Mouse (Mus musculus) embryonic facial prominence, embryonic 11.5 days (tissue): ENCODE measurements around the gene Zp3. TPM values are rescaled to one million over a fixed set of nuclear protein-coding genes. Genes with fewer than 3 reads are reported as not detected.

Experiments
- ATAC-seq: fragments of 200-750 bp; cut with Nextera tagmentation; replicated peaks from 2 replicates; pipeline ENCODE4 v1.8.0; 2017; ENCODE audit warnings: low read depth; ENCODE audit not compliant: insufficient number of reproducible peaks, low FRiP score, low TSS enrichment
- DNase-seq: peaks from one replicate; pipeline ENCODE4 v3.0.0-alpha.2; 2015; ENCODE audit warnings: low spot score
- H3K27ac ChIP-seq: fragments of 300-500 bp; sonication (generic); replicated peaks from 2 replicates; pipeline ENCODE4 v1.5.1; 2014; ENCODE audit warnings: mild to moderate bottlenecking, low read depth, low read length, control low read depth
- H3K27me3 ChIP-seq: fragments of 300-500 bp; sonication (generic); 2 replicates; pipeline ENCODE4 v1.6.1; 2014; ENCODE audit warnings: mild to moderate bottlenecking, low read length, moderate library complexity, mixed read lengths; ENCODE audit not compliant: control insufficient read depth, insufficient read depth
- H3K36me3 ChIP-seq: fragments of 300-500 bp; sonication (generic); replicated peaks from 2 replicates; pipeline ENCODE4 v1.6.1; 2014; ENCODE audit warnings: low read depth, mild to moderate bottlenecking, low read length, moderate library complexity, mixed read lengths; ENCODE audit not compliant: control insufficient read depth, insufficient read depth
- H3K4me1 ChIP-seq: fragments of 300-500 bp; sonication (generic); 2 replicates; pipeline ENCODE4 v1.6.1; 2014; ENCODE audit warnings: low read length, mixed read lengths; ENCODE audit not compliant: control insufficient read depth, insufficient read depth
- H3K4me2 ChIP-seq: fragments of 300-500 bp; sonication (generic); 2 replicates; pipeline ENCODE4 v1.6.1; 2014; ENCODE audit warnings: low read depth, mild to moderate bottlenecking, control low read depth, low read length, moderate library complexity
- H3K4me3 ChIP-seq: fragments of 300-500 bp; sonication (generic); 2 replicates; pipeline ENCODE4 v1.5.1; 2014; ENCODE audit warnings: low read depth, low read length, control low read depth
- H3K9ac ChIP-seq: fragments of 300-500 bp; sonication (generic); replicated peaks from 2 replicates; pipeline ENCODE4 v1.6.1; 2014; ENCODE audit warnings: mild to moderate bottlenecking, control low read depth, low read length
- H3K9me3 ChIP-seq: fragments of 300-500 bp; sonication (generic); replicated peaks from 2 replicates; pipeline ENCODE4 v1.6.1; 2016; ENCODE audit warnings: mild to moderate bottlenecking, low read length, inconsistent platforms, mixed read lengths; ENCODE audit not compliant: control insufficient read depth
- WGBS: fragments of 180-500 bp; shearing (Covaris S2); extraction: QIAGEN DNeasy Blood & Tissue Kit; methylation state at CpG from one replicate; pipeline ENCODE4 v1.1.7; 2014; 5-methylcytosine and 5-hydroxymethylcytosine counted together
- polyA plus RNA-seq: library from polyadenylated mRNA; unstranded; fragments of >200 nt; fragmentation: Nextera tagmentation; extraction: Ambion mirVana; gene quantifications from 2 replicates; pipeline ENCODE4 v1.2.1, GENCODE M21; 2014

The Zp3 gene
- polyA plus RNA-seq, 1 experiment from 2014 or later = not detected

GRCm38 (mm10) chr5:135963280-135963627, 16.6 kb upstream of the Zp3 start:
- H3K27ac ChIP-seq = peak overlapping the region; percentile 84
- H3K36me3 ChIP-seq = no peaks in the 10 kb centered on the region
- H3K9me3 ChIP-seq = no peaks in the 10 kb centered on the region
- DNase-seq = peak; percentile 20
- H3K4me3 ChIP-seq = peak overlapping the region; percentile 66
- WGBS = 6% methylated on average over 6 of the region's 6 CpGs
- no peak for ATAC-seq
- no peaks in the 10 kb centered on the region; the same call in 1 of the 2 replicates for H3K27me3 ChIP-seq
- peaks cover 3% of the 10 kb centered on the region; the same call in 1 of the 2 replicates for H3K4me1 ChIP-seq
- peak overlapping the region; percentile 93 for H3K9ac ChIP-seq
- peak overlapping the region; percentile 99 for H3K4me2 ChIP-seq

GRCm38 (mm10) chr5:135965501-135965930, 14.4 kb upstream of the Zp3 start:
- no peak overlapping the region for H3K4me3 ChIP-seq
- H3K9me3 ChIP-seq = no peaks in the 10 kb centered on the region
- ATAC-seq (no peak), DNase-seq (no peak)
- H3K36me3 ChIP-seq = no peaks in the 10 kb centered on the region
- 0 out of 2 replicates have a peak overlapping the region, but pooled peaks have one; percentile 3 for H3K9ac ChIP-seq
- H3K27ac ChIP-seq = no peak overlapping the region
- no peaks in the 10 kb centered on the region; the same call in 1 of the 2 replicates for H3K27me3 ChIP-seq
- H3K4me2 ChIP-seq = peak overlapping the region; percentile 30; the same call in 1 of the 2 replicates
- H3K4me1 ChIP-seq = peaks cover 3% of the 10 kb centered on the region; the same call in 1 of the 2 replicates
- 12% methylated on average over 24 of the region's 24 CpGs for WGBS

- 66% methylated on average over 9 of the region's 9 CpGs for WGBS
- ATAC-seq = no peak
- H3K4me3 ChIP-seq = no peak overlapping the region
Observed at GRCm38 (mm10) chr5:135966866-135967265, 13.0 kb upstream of the Zp3 start.

GRCm38 (mm10) chr5:135968781-135969180, 11.1 kb upstream of the Zp3 start:
- Histone ChIP-seq H3K4me2 (no peak overlapping the region), H3K9me3 (no peaks in the 10 kb centered on the region), H3K4me1 (no peaks in the 10 kb centered on the region; the same call in 1 of the 2 replicates), H3K9ac (no peak overlapping the region), H3K27me3 (no peaks in the 10 kb centered on the region; the same call in 1 of the 2 replicates), H3K4me3 (no peak overlapping the region), H3K27ac (no peak overlapping the region), H3K36me3 (no peaks in the 10 kb centered on the region)
- WGBS = 53% methylated on average over 1 of the region's 1 CpGs
- no peak for ATAC-seq
- DNase-seq = peak; percentile 60

More at GRCm38 (mm10) chr5:135966866-135967265, 13.0 kb upstream of the Zp3 start:
- no peak overlapping the region for H3K27ac ChIP-seq
- H3K9me3 ChIP-seq = no peaks in the 10 kb centered on the region
- no peaks in the 10 kb centered on the region; the same call in 1 of the 2 replicates for H3K27me3 ChIP-seq
- peaks cover 3% of the 10 kb centered on the region; the same call in 1 of the 2 replicates for H3K4me1 ChIP-seq
- H3K36me3 ChIP-seq = no peaks in the 10 kb centered on the region
- no peak overlapping the region for H3K9ac ChIP-seq
- no peak for DNase-seq
- H3K4me2 ChIP-seq = no peak overlapping the region

GRCm38 (mm10) chr5:135970247-135970646, 9.7 kb upstream of the Zp3 start:
- H3K9me3 ChIP-seq = no peaks in the 10 kb centered on the region
- H3K4me2 ChIP-seq = no peak overlapping the region
- no peak for DNase-seq
- H3K27ac ChIP-seq = no peak overlapping the region
- H3K9ac ChIP-seq = no peak overlapping the region
- H3K4me1 ChIP-seq = no peaks in the 10 kb centered on the region; the same call in 1 of the 2 replicates
- no peaks in the 10 kb centered on the region; the same call in 1 of the 2 replicates for H3K27me3 ChIP-seq
- ATAC-seq = no peak
- no peak overlapping the region for H3K4me3 ChIP-seq
- 82% methylated on average over 6 of the region's 6 CpGs for WGBS
- no peaks in the 10 kb centered on the region for H3K36me3 ChIP-seq

- no peak overlapping the region for H3K4me3 ChIP-seq
- no peak overlapping the region for H3K9ac ChIP-seq
- no peak for ATAC-seq
- H3K36me3 ChIP-seq = no peaks in the 10 kb centered on the region
- H3K4me1 ChIP-seq = no peaks in the 10 kb centered on the region
- 86% methylated on average over 7 of the region's 7 CpGs for WGBS
- H3K27ac ChIP-seq = no peak overlapping the region
- no peaks in the 10 kb centered on the region for H3K9me3 ChIP-seq
- no peak for DNase-seq
- no peaks in the 10 kb centered on the region for H3K27me3 ChIP-seq
- no peak overlapping the region for H3K4me2 ChIP-seq
Observed at GRCm38 (mm10) chr5:135971876-135972275, 8.0 kb upstream of the Zp3 start.

- H3K27ac ChIP-seq = no peak within 1 kb of the TSS
- peak within 1 kb of the TSS; percentile 23; the same call in 1 of the 2 replicates for H3K4me3 ChIP-seq
- no peaks in the 10 kb centered on the region for H3K27me3 ChIP-seq
- WGBS = 22% methylated on average over 9 of the region's 9 CpGs
- ATAC-seq (no peak), DNase-seq (no peak)
- H3K4me2 ChIP-seq = peak within 1 kb of the TSS; percentile 39
- H3K36me3 ChIP-seq = no peaks in the 10 kb centered on the region
- H3K4me1 ChIP-seq = no peaks in the 10 kb centered on the region
- H3K9ac ChIP-seq = peak within 1 kb of the TSS; percentile 28; the same call in 1 of the 2 replicates
- no peaks in the 10 kb centered on the region for H3K9me3 ChIP-seq
Observed at GRCm38 (mm10) chr5:135974365-135974764, 5.5 kb upstream of the Zp3 start, which contains the start of gene Ssc4d. TSS of gene Ssc4d (minus strand) at chr5:135974531.

- Histone ChIP-seq H3K36me3 (no peaks in the 10 kb centered on the region), H3K9ac (no peak overlapping the region), H3K4me3 (no peak overlapping the region), H3K4me2 (no peak overlapping the region), H3K27ac (no peak overlapping the region), H3K4me1 (no peaks in the 10 kb centered on the region), H3K27me3 (no peaks in the 10 kb centered on the region), H3K9me3 (no peaks in the 10 kb centered on the region)
- 86% methylated on average over 8 of the region's 8 CpGs for WGBS
- DNase-seq (no peak), ATAC-seq (no peak)
Observed at GRCm38 (mm10) chr5:135975893-135976668, 3.8 kb upstream of the Zp3 start.
